Mouse (Mus musculus) liver, adult 2 months (tissue): ENCODE measurements around the gene Gpr171. TPM values are rescaled to one million over a fixed set of nuclear protein-coding genes. Genes with fewer than 3 reads are reported as not detected.

ENCODE experiments used
- DNase-seq: peaks from one replicate; pipeline ENCODE4 v3.0.0-alpha.2; 2011; ENCODE audit warnings: low read depth, low spot score; ENCODE audit errors: extremely low read depth
- H3K27ac ChIP-seq: fragments of 200-500 bp; replicated peaks from 2 replicates; pipeline ENCODE4 v1.5.1; 2012; ENCODE audit warnings: low read depth, mild to moderate bottlenecking, control low read depth, inconsistent platforms, low read length; ENCODE audit not compliant: insufficient read depth
- H3K27me3 ChIP-seq: fragments of 200-500 bp; 2 replicates; pipeline ENCODE4 v1.6.1; 2012; ENCODE audit warnings: mild to moderate bottlenecking, moderate library complexity, low read length, inconsistent platforms; ENCODE audit not compliant: control insufficient read depth, insufficient read depth
- H3K36me3 ChIP-seq: fragments of 200-500 bp; 2 replicates; pipeline ENCODE4 v1.6.1; 2012; ENCODE audit warnings: low read length, inconsistent platforms; ENCODE audit not compliant: control insufficient read depth, insufficient read depth
- H3K4me1 ChIP-seq: fragments of 200-500 bp; 2 replicates; pipeline ENCODE4 v1.6.1; 2011; ENCODE audit warnings: low read length; ENCODE audit not compliant: control insufficient read depth, insufficient read depth
- H3K4me3 ChIP-seq: fragments of 200-500 bp; 2 replicates; pipeline ENCODE4 v1.5.1; 2011; ENCODE audit warnings: low read depth, mild to moderate bottlenecking, control low read depth, low read length, moderate library complexity; ENCODE audit not compliant: insufficient read depth
- H3K79me2 ChIP-seq: fragments of 200-500 bp; 2 replicates; pipeline ENCODE4 v1.6.1; 2012; ENCODE audit warnings: inconsistent platforms, mild to moderate bottlenecking, low read length, moderate library complexity; ENCODE audit not compliant: control insufficient read depth, insufficient read depth
- H3K9ac ChIP-seq: fragments of 200-500 bp; 2 replicates; pipeline ENCODE4 v1.6.1; 2012; ENCODE audit warnings: low read depth, mild to moderate bottlenecking, control low read depth, inconsistent platforms, low read length
- CTCF ChIP-seq: fragments of 200-500 bp; IDR thresholded peaks from 2 replicates; pipeline ENCODE4 v1.5.1; 2011; ENCODE audit warnings: low read depth, low read length, control low read depth
- POLR2A ChIP-seq: fragments of 200-500 bp; IDR thresholded peaks from 2 replicates; pipeline ENCODE4 v1.6.1; 2011; ENCODE audit warnings: low read length, control low read depth; ENCODE audit not compliant: insufficient read depth; ENCODE audit errors: extremely low read depth
- WGBS: fragments of 180-500 bp; shearing (Covaris S2); methylation state at CpG from one replicate; pipeline ENCODE4 v1.1.7; 2018; 5-methylcytosine and 5-hydroxymethylcytosine counted together
- polyA plus RNA-seq: library from polyadenylated mRNA; depleted of rRNA; stranded (reverse); fragments of >200 nt; gene quantifications from 2 replicates; pipeline ENCODE4 v1.2.3, GENCODE M21; 2012; rRNA removed
- total RNA-seq: library from RNA; depleted of rRNA; stranded (reverse); fragments of >200 nt; gene quantifications from 2 replicates; pipeline ENCODE4 v1.2.3, GENCODE M21; 2014; rRNA removed

Gene Gpr171
- total and polyA plus RNA-seq, 2 experiments, result 0.09 to 0.28 TPM

DNA sequence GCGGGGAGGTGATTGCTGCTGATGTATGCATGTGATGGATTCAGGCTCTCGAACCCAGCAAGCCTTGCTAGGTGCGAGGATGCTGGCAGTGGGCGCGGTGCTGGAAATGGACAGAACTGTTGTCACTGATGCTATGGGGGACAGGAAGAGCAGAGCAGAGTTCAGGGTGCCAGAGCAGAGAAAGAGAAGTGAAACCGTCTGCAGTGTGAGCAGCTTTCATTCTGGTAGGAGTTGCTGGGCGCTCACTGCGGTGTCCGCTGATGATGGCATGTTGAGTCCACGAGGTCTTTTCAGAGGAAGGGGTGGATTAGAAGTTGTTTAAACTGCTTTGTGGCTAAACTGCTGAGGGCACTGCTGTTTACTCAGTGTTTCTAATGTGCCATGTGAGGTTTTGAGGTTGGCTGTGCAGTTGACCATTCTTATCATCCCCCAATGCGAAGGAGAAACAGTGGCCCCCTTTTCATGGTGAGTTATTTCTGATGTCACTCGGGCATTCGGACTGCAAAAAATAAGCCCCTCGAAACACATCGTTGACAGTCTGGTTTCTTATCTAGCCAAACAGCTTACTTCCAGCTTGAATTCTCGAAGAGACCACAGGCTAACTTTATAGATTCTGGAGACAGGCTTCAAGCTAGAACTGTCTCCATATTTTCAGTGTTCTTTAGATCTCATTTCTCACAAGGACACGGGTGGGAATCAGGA is 46.6 kb downstream of the Gpr171 start:
- TF ChIP-seq CTCF (no peak), POLR2A (no peak)
- Histone ChIP-seq H3K4me1 (no peaks in the 10 kb centered on the region), H3K27ac (no peak overlapping the region), H3K27me3 (no peaks in the 10 kb centered on the region), H3K9ac (no peak overlapping the region), H3K36me3 (no peaks in the 10 kb centered on the region), H3K4me3 (no peak overlapping the region), H3K79me2 (no peaks in the 10 kb centered on the region)
- WGBS, result 80% methylated on average over 17 of the region's 17 CpGs
- DNase-seq, result no peak

Other genes starting within 250 kb of the Gpr171 start
- not detected in 2 replicates for gene Clrn1, start 216.5 kb downstream of the Gpr171 start, total RNA-seq
- not detected in 2 replicates for gene Clrn1, start 216.5 kb downstream of the Gpr171 start, polyA plus RNA-seq
- 1.4 and 1.5 TPM in 2 replicates for gene Med12l, start 96.0 kb downstream of the Gpr171 start, total RNA-seq
- gene Med12l, start 96.0 kb downstream of the Gpr171 start, polyA plus RNA-seq, result 0.87 and 1.4 TPM in 2 replicates
- 2.1 and 2.3 TPM in 2 replicates for gene P2ry14, start 51.8 kb upstream of the Gpr171 start, total RNA-seq
- 0.77 and 1.2 TPM in 2 replicates for gene P2ry14, start 51.8 kb upstream of the Gpr171 start, polyA plus RNA-seq
- not detected in 2 replicates for gene Gpr87, start 93.3 kb upstream of the Gpr171 start, total RNA-seq
- not detected in 2 replicates for gene Gpr87, start 93.3 kb upstream of the Gpr171 start, polyA plus RNA-seq
- 5.2 and 5.5 TPM in 2 replicates for gene P2ry13, start 109.1 kb upstream of the Gpr171 start, total RNA-seq
- gene P2ry13, start 109.1 kb upstream of the Gpr171 start, polyA plus RNA-seq, result 0.62 and 1.6 TPM in 2 replicates
- 2.3 and 2.6 TPM in 2 replicates for gene P2ry12, start 161.1 kb upstream of the Gpr171 start, total RNA-seq
- gene P2ry12, start 161.1 kb upstream of the Gpr171 start, polyA plus RNA-seq, result 1.3 and 1.7 TPM in 2 replicates
- 0.65 and 1.0 TPM in 2 replicates for gene Igsf10, start 242.6 kb upstream of the Gpr171 start, total RNA-seq
- gene Igsf10, start 242.6 kb upstream of the Gpr171 start, polyA plus RNA-seq, result 0.22 and 0.23 TPM in 2 replicates